Mouse (Mus musculus) megakaryocyte, embryonic 14.5 days (primary cell): ENCODE results near the gene Ccdc22. TPM values are rescaled to one million over a fixed set of nuclear protein-coding genes. Genes with fewer than 3 reads are reported as not detected.
A peak's percentile ranks its signal among the peaks of the same experiment; 100 is the strongest.

Source experiments
- H3K27me3 ChIP-seq: replicated peaks from 2 replicates; pipeline ENCODE3; 2012; ENCODE audit warnings: inconsistent platforms
- H3K36me3 ChIP-seq: replicated peaks from 2 replicates; pipeline ENCODE3; 2012; ENCODE audit warnings: low read length, inconsistent platforms, mixed read lengths
- H3K4me1 ChIP-seq: 2 replicates; pipeline ENCODE4 v1.6.1; 2012; ENCODE audit warnings: inconsistent platforms
- H3K4me3 ChIP-seq: replicated peaks from 2 replicates; pipeline ENCODE3; 2012; ENCODE audit warnings: moderate library complexity, mild to moderate bottlenecking, inconsistent platforms
- H3K9me3 ChIP-seq: 2 replicates; pipeline ENCODE4 v1.6.1; 2012; ENCODE audit warnings: inconsistent platforms
- FLI1 ChIP-seq: IDR thresholded peaks from 2 replicates; pipeline ENCODE4 v1.6.1; 2012; ENCODE audit warnings: low read length, inconsistent platforms, mixed read lengths
- GATA1 ChIP-seq: IDR thresholded peaks from 3 replicates; pipeline ENCODE4 v1.6.1; 2012; ENCODE audit warnings: mixed read lengths, low read length, inconsistent platforms, borderline replicate concordance
- polyA plus RNA-seq: library from polyadenylated mRNA; stranded (reverse); fragments of >175 nt; gene quantifications from 2 replicates; pipeline ENCODE4 v1.2.3, GENCODE M21; 2012; ENCODE audit warnings: low replicate concordance; ENCODE audit not compliant: insufficient read depth

The Ccdc22 gene
- polyA plus RNA-seq, 1 experiment, result 19.9 TPM

- peaks cover 11% of the 10 kb centered on the region for H3K36me3 ChIP-seq
- peaks cover 57% of the 10 kb centered on the region for H3K4me1 ChIP-seq
- H3K4me3 ChIP-seq, result peak within 1 kb of the TSS; percentile 95
- H3K9me3 ChIP-seq, result peaks cover 7% of the 10 kb centered on the region; the same call in 1 of the 2 replicates
- TF ChIP-seq GATA1, result no peak
- TF ChIP-seq FLI1, result no peak
- peaks cover 4% of the 10 kb centered on the region for H3K27me3 ChIP-seq
Observed at GRCm38 (mm10) chrX:7574087-7574884, 31.0 kb downstream of the Ccdc22 start, which contains the start of gene Ppp1r3f. TSS of gene Ppp1r3f (minus strand) at chrX:7574283.

GRCm38 (mm10) chrX:7573176-7574086 lies 31.9 kb downstream of the Ccdc22 start, which contains the start of gene Foxp3:
TSS of gene Foxp3 (plus strand) at chrX:7573644.
- peaks cover 60% of the 10 kb centered on the region for H3K4me1 ChIP-seq
- peaks cover 3% of the 10 kb centered on the region for H3K27me3 ChIP-seq
- H3K9me3 ChIP-seq, result peaks cover 7% of the 10 kb centered on the region; the same call in 1 of the 2 replicates
- H3K36me3 ChIP-seq, result peaks cover 11% of the 10 kb centered on the region
- TF ChIP-seq FLI1, result no peak
- H3K4me3 ChIP-seq, result peak within 1 kb of the TSS; percentile 95

- Histone ChIP-seq H3K4me3 (peak overlapping the region; percentile 95), H3K4me1 (peaks cover 70% of the 10 kb centered on the region)
- TF ChIP-seq FLI1 (no peak), GATA1 (no peak)
Observed at GRCm38 (mm10) chrX:7572466-7572865, 32.9 kb downstream of the Ccdc22 start.

GRCm38 (mm10) chrX:7571565-7572136 lies 33.7 kb downstream of the Ccdc22 start:
- peaks cover 11% of the 10 kb centered on the region for H3K36me3 ChIP-seq
- peaks cover 78% of the 10 kb centered on the region for H3K4me1 ChIP-seq
- TF ChIP-seq GATA1 (no peak), FLI1 (no peak)
- H3K4me3 ChIP-seq, result no peak overlapping the region
- H3K9me3 ChIP-seq, result peaks cover 7% of the 10 kb centered on the region; the same call in 1 of the 2 replicates
- H3K27me3 ChIP-seq, result peaks cover 3% of the 10 kb centered on the region

More at GRCm38 (mm10) chrX:7572466-7572865, 32.9 kb downstream of the Ccdc22 start:
- peaks cover 7% of the 10 kb centered on the region; the same call in 1 of the 2 replicates for H3K9me3 ChIP-seq
- H3K27me3 ChIP-seq, result peaks cover 3% of the 10 kb centered on the region
- peaks cover 11% of the 10 kb centered on the region for H3K36me3 ChIP-seq

GRCm38 (mm10) chrX:7570481-7571175 lies 34.7 kb downstream of the Ccdc22 start:
- Histone ChIP-seq H3K36me3 (peaks cover 11% of the 10 kb centered on the region), H3K4me1 (peaks cover 79% of the 10 kb centered on the region), H3K9me3 (peaks cover 7% of the 10 kb centered on the region; the same call in 1 of the 2 replicates), H3K27me3 (no peaks in the 10 kb centered on the region), H3K4me3 (no peak overlapping the region)
- TF ChIP-seq FLI1 (no peak), GATA1 (no peak)

- TF ChIP-seq FLI1 (no peak), GATA1 (no peak)
Observed at GRCm38 (mm10) chrX:7567491-7567890, 37.8 kb downstream of the Ccdc22 start.

GRCm38 (mm10) chrX:7566352-7566751 lies 39.0 kb downstream of the Ccdc22 start:
- Histone ChIP-seq H3K36me3 (peaks cover 4% of the 10 kb centered on the region), H3K9me3 (no peaks in the 10 kb centered on the region), H3K4me1 (peaks cover 57% of the 10 kb centered on the region), H3K4me3 (peak overlapping the region; percentile 65), H3K27me3 (no peaks in the 10 kb centered on the region)
- TF ChIP-seq GATA1 (no peak), FLI1 (no peak)

More at GRCm38 (mm10) chrX:7567491-7567890, 37.8 kb downstream of the Ccdc22 start:
- Histone ChIP-seq H3K27me3 (no peaks in the 10 kb centered on the region), H3K9me3 (no peaks in the 10 kb centered on the region), H3K36me3 (peaks cover 11% of the 10 kb centered on the region), H3K4me3 (no peak overlapping the region), H3K4me1 (peaks cover 68% of the 10 kb centered on the region)

GRCm38 (mm10) chrX:7563076-7563475 lies 42.2 kb downstream of the Ccdc22 start:
- H3K4me1 ChIP-seq, result peaks cover 31% of the 10 kb centered on the region
- no peak for TF ChIP-seq FLI1

GRCm38 (mm10) chrX:7553474-7553873 lies 51.8 kb downstream of the Ccdc22 start:
- Histone ChIP-seq H3K36me3 (no peaks in the 10 kb centered on the region), H3K9me3 (no peaks in the 10 kb centered on the region), H3K4me1 (peaks cover 31% of the 10 kb centered on the region), H3K4me3 (no peak overlapping the region), H3K27me3 (peaks cover 9% of the 10 kb centered on the region)
- TF ChIP-seq FLI1, result no peak
- TF ChIP-seq GATA1, result no peak

More at GRCm38 (mm10) chrX:7563076-7563475, 42.2 kb downstream of the Ccdc22 start:
- H3K4me3 ChIP-seq, result no peak overlapping the region
- H3K36me3 ChIP-seq, result peaks cover 13% of the 10 kb centered on the region
- H3K9me3 ChIP-seq, result no peaks in the 10 kb centered on the region
- H3K27me3 ChIP-seq, result peaks cover 2% of the 10 kb centered on the region

Other genes with a start within 250 kb of the Ccdc22 start
- gene Usp27x, start 229.7 kb downstream of the Ccdc22 start, polyA plus RNA-seq, result 0.26 TPM in 1 of 2 replicates, not detected in the other
- 3.1 TPM in 1 of 2 replicates, not detected in the other for gene Foxp3, start 31.9 kb downstream of the Ccdc22 start, polyA plus RNA-seq
- gene Ppp1r3f, start 31.2 kb downstream of the Ccdc22 start, polyA plus RNA-seq, result 0.54 and 1.3 TPM in 2 replicates
- gene Cacna1f, start 1.6 kb upstream of the Ccdc22 start, polyA plus RNA-seq, result 0.03 TPM in 1 of 2 replicates, not detected in the other
- gene Syp, start 33.0 kb upstream of the Ccdc22 start, polyA plus RNA-seq, result 1.4 TPM in 1 of 2 replicates, not detected in the other
- 3.0 and 5.9 TPM in 2 replicates for gene Prickle3, start 51.7 kb upstream of the Ccdc22 start, polyA plus RNA-seq
- gene Plp2, start 65.9 kb upstream of the Ccdc22 start, polyA plus RNA-seq, result 18.5 and 29.3 TPM in 2 replicates
- not detected in 2 replicates for gene Magix, start 75.7 kb upstream of the Ccdc22 start, polyA plus RNA-seq
- gene Gpkow, start 91.6 kb upstream of the Ccdc22 start, polyA plus RNA-seq, result 2.4 TPM in 1 of 2 replicates, not detected in the other
- gene Wdr45, start 108.8 kb upstream of the Ccdc22 start, polyA plus RNA-seq, result 8.7 and 24.6 TPM in 2 replicates
- gene Gm45208, start 116.7 kb upstream of the Ccdc22 start, polyA plus RNA-seq, result 12.9 TPM in 1 of 2 replicates, not detected in the other
- 28.2 and 91.3 TPM in 2 replicates for gene Praf2, start 122.9 kb upstream of the Ccdc22 start, polyA plus RNA-seq
- 8.5 and 31.6 TPM in 2 replicates for gene Ccdc120, start 145.4 kb upstream of the Ccdc22 start, polyA plus RNA-seq
- gene Tfe3, start 157.0 kb upstream of the Ccdc22 start, polyA plus RNA-seq, result 17.5 and 17.8 TPM in 2 replicates
- gene Gripap1, start 184.2 kb upstream of the Ccdc22 start, polyA plus RNA-seq, result 7.5 and 16.3 TPM in 2 replicates
- gene Kcnd1, start 216.8 kb upstream of the Ccdc22 start, polyA plus RNA-seq, result 0.15 TPM in 1 of 2 replicates, not detected in the other
- gene Otud5, start 235.8 kb upstream of the Ccdc22 start, polyA plus RNA-seq, result 89.2 and 180 TPM in 2 replicates